29 mouse cellular contexts compared by ENCODE assay signal in genomic region chr3:97693806-97694205, GRCm38 (mm10). TPM values are rescaled to one million over a fixed set of nuclear protein-coding genes. Genes with fewer than 3 reads are reported as not detected.
"Had no signal": no experiment of that assay in that cellular context is flagged by ENCODE, and none has a peak within 500 bp of the region (broad histone marks: within the 10 kb centered on the region; RNA-seq: fewer than 3 reads in every experiment).

No protein-coding gene starts in this region.

- H3K27me3 ChIP-seq: intestine, embryonic 15.5 days; kidney, embryonic 15.5 days; limb, embryonic 12.5 days; limb, embryonic 15.5 days; neural tube, embryonic 13.5 days had no signal

- H3K27ac ChIP-seq: intestine, embryonic 15.5 days; kidney, embryonic 15.5 days; limb, embryonic 12.5 days; limb, embryonic 15.5 days; liver, embryonic 14.5 days; neural tube, embryonic 13.5 days had no signal

- H3K9me3 ChIP-seq: intestine, embryonic 15.5 days; kidney, embryonic 15.5 days; limb, embryonic 12.5 days; limb, embryonic 15.5 days; neural tube, embryonic 13.5 days had no signal

- H3K4me2 ChIP-seq: intestine, embryonic 15.5 days; kidney, embryonic 15.5 days; limb, embryonic 12.5 days; limb, embryonic 15.5 days; liver, embryonic 11.5 days; midbrain, embryonic 11.5 days; neural tube, embryonic 13.5 days had no signal

- DNase-seq: kidney, adult 11 months; kidney, adult 8-10 months; kidney, postnatal 10 days; kidney, postnatal 36 days; left cerebral cortex, postnatal 4 days; liver, postnatal 0 days; midbrain, embryonic 14.5 days; retina, postnatal 1 day; right cerebral cortex, postnatal 25 days; spleen, adult 18-20 months; thymus, adult 2 months; thymus, postnatal 14 days had no signal

- H3K4me3 ChIP-seq: intestine, embryonic 15.5 days; kidney, embryonic 15.5 days; limb, embryonic 12.5 days; limb, embryonic 15.5 days; neural tube, embryonic 13.5 days had no signal

- H3K9ac ChIP-seq: intestine, embryonic 15.5 days; kidney, embryonic 15.5 days; limb, embryonic 12.5 days; limb, embryonic 15.5 days; liver, embryonic 14.5 days; liver, postnatal 0 days; neural tube, embryonic 13.5 days had no signal

- ATAC-seq: intestine, embryonic 15.5 days; liver, postnatal 0 days had no signal

- H3K4me1 ChIP-seq: limb, embryonic 15.5 days had no signal

- H3K36me3 ChIP-seq: intestine, embryonic 15.5 days; kidney, embryonic 15.5 days; limb, embryonic 12.5 days; limb, embryonic 15.5 days had no signal

RNA-seq across cellular contexts. Expression of gene Gm17651, which starts 19.3 kb away (rescaled TPM):
- total RNA-seq: layer of hippocampus, adult 8-10 months; layer of hippocampus, postnatal 10 days; left cerebral cortex, adult 8-10 months; left cerebral cortex, postnatal 14 days; left cerebral cortex, postnatal 4 days; megakaryocyte progenitor cell, adult 5-6 weeks; megakaryocyte-erythroid progenitor cell, adult 5-6 weeks; neutrophil, adult 5-6 weeks had no signal
- polyA plus RNA-seq: intestine, embryonic 15.5 days; kidney, embryonic 15.5 days; limb, embryonic 12.5 days; limb, embryonic 15.5 days; liver, embryonic 11.5 days; liver, embryonic 14.5 days; liver, postnatal 0 days; midbrain, embryonic 11.5 days; midbrain, embryonic 14.5 days; neural tube, embryonic 13.5 days; stomach, embryonic 16.5 days; thymus, adult 2 months; urinary bladder, adult 2 months had no signal
